In the genomic region with DNA sequence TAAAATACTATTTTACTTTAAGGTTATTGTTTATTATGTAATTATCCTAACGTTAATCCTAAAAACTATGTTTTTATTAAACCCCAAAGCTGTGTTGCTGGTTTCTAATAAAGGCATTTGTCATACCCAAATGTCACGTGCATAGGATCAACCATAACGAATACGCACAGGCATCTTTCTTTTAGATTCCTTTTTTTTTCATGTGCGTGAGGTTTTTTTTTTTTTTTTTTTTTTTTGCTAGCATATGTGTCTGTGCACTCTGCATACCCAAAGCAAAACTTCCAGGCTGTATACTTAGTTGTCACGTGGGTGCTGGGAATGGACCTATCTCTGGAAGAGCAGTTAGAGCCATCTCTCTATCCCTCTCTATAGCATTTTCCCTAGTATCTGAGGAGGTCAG, we compare ENCODE assay signal across 15 mouse cellular contexts.
"Had no signal": no experiment of that assay in that cellular context is flagged by ENCODE, and none has a peak within 500 bp of the region (broad histone marks: within the 10 kb centered on the region; RNA-seq: fewer than 3 reads in every experiment).

No protein-coding gene starts in this region.

- DNase-seq: kidney, adult 2 months; kidney, postnatal 25 days; layer of hippocampus, adult 9-11 months; layer of hippocampus, postnatal 36 days; lung, embryonic 14.5 days; retina, postnatal 1 day; right cerebral cortex, postnatal 25 days; spleen, adult 18-20 months had no signal

- H3K9me3 ChIP-seq: midbrain, embryonic 12.5 days; neural tube, embryonic 13.5 days; stomach, embryonic 15.5 days had no signal

- H3K9ac ChIP-seq: lung, embryonic 14.5 days; midbrain, embryonic 12.5 days; neural tube, embryonic 13.5 days; stomach, embryonic 15.5 days had no signal

- H3K36me3 ChIP-seq: midbrain, embryonic 12.5 days; neural tube, embryonic 13.5 days; stomach, embryonic 15.5 days had no signal

- H3K27ac ChIP-seq: kidney, postnatal 0 days; midbrain, embryonic 12.5 days; neural tube, embryonic 13.5 days; stomach, embryonic 15.5 days had no signal

- ATAC-seq: intestine, postnatal 0 days; lung, postnatal 0 days; midbrain, embryonic 16.5 days had no signal

- H3K4me1 ChIP-seq: stomach, embryonic 15.5 days had no signal

- H3K27me3 ChIP-seq: stomach, embryonic 15.5 days had no signal
